Mouse (Mus musculus): ENCODE results near the gene Tmem132b. TPM values are rescaled to one million over a fixed set of nuclear protein-coding genes. Genes with fewer than 3 reads are reported as not detected.
A peak's percentile ranks its signal among the peaks of the same experiment; 100 is the strongest.

Gene Tmem132b
- polyA plus RNA-seq, 1 experiment from 2014 or later, result not detected

DNA sequence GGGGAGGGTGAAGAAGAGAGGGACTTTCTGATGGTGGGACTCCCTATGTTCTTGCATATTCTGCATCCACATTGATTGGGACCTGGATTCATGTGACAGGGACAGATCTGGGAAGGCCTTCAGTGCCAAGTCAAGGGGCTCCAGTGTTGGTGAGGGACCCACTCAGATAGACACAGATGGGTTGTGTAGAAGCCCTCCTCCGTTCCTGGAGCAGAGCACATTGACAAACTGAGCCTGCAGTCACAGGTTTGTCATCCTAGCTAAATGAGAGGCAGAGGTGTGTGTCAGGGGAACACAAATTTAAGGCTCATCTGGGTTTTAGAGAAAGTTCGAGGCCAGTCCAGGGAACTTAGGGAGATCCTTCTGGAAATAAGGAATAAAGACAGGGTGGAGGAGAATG, 51.7 kb downstream of the Tmem132b start:
- no peaks in the 10 kb centered on the region for H3K36me3 ChIP-seq
- no peaks in the 10 kb centered on the region for H3K4me1 ChIP-seq (replicated peaks)
- no peak overlapping the region for H3K27ac ChIP-seq
- ATAC-seq (replicated peaks; ENCODE audit: insufficient number of reproducible peaks, insufficient read depth, low FRiP score, low read depth), result no peak
- H3K9ac ChIP-seq, result no peak overlapping the region
- H3K9me3 ChIP-seq (replicated peaks), result no peaks in the 10 kb centered on the region
- no peak overlapping the region for H3K4me3 ChIP-seq
- H3K4me2 ChIP-seq, result no peak overlapping the region
- H3K27me3 ChIP-seq, result 0 out of 2 replicates have a peak, but pooled peaks cover 4% of the 10 kb centered on the region
- WGBS, result 71% methylated on average over 2 of the region's 2 CpGs

DNA sequence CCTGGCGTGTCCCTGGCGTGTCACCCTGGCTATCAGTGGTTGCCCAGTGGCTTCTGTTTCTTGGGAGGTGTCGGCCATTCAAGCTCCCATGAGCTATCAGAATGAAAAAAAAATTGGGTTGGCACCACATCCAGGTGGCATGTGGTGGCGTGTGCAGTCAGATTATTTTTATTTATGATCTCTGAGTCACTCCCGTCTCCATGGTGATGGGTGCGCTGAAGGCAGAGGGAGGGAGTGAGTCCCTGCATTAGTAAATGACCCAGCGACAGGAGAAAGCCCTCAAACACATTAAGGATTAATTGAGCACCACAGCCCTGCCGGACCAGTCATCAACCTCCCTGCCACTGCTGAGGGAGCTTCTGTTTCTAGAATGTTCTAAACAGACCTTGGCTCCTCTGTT, 52.3 kb downstream of the Tmem132b start:
- Histone ChIP-seq H3K4me3 (no peak overlapping the region), H3K27ac (no peak overlapping the region), H3K4me2 (no peak overlapping the region), H3K9me3 (replicated peaks) (no peaks in the 10 kb centered on the region), H3K9ac (no peak overlapping the region), H3K27me3 (0 out of 2 replicates have a peak, but pooled peaks cover 4% of the 10 kb centered on the region), H3K36me3 (no peaks in the 10 kb centered on the region), H3K4me1 (replicated peaks) (peaks cover 1% of the 10 kb centered on the region; the same call in 1 of the 2 replicates)
- WGBS, result 65% methylated on average over 8 of the region's 8 CpGs
- no peak for ATAC-seq (replicated peaks; ENCODE audit: insufficient number of reproducible peaks, insufficient read depth, low FRiP score, low read depth)

DNA sequence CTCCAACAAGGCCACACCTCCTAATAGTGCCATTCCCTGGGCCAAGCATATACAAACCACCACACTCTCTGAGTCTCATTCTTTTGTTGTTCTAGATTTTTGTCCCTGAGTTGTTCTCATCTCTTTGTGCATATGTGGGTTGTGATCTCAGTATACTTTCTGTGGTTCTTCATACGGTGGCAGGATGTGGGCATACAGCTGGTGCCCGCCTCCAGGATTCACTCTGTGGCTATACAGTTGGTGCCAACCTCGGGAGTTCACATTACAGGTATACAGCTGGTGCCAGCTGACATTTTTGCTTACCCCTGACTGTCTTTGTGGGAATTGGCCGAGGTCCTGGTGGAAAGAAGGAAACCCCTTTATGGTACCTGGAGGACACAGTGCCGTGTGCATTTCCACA, 53.6 kb downstream of the Tmem132b start:
- 76% methylated on average over 5 of the region's 5 CpGs for WGBS

DNA sequence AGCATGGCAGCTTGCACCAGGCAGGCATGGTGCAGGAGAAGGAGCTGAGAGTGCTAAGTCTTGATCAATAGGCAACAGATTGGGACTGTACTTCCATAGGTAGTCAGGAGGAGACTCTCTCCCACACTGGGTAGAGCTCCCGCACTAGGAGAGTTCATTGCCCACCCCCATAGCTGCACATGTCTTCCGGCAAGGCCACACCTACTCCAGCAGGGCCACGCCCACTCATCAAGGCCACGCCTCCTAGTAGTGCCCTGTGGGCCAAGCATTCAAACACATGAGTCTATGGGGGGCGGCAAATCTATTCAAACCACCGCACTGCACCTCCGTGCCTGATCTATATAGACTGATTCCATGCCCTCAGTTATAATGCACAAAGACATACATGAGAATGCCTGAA, 56.6 kb downstream of the Tmem132b start:
- H3K4me1 ChIP-seq (replicated peaks), result peaks cover 5% of the 10 kb centered on the region; the same call in 1 of the 2 replicates
- no peak overlapping the region for H3K27ac ChIP-seq
- H3K9ac ChIP-seq, result no peak overlapping the region
- H3K36me3 ChIP-seq, result no peaks in the 10 kb centered on the region
- WGBS, result 60% methylated on average over 7 of the region's 7 CpGs
- no peak overlapping the region for H3K4me3 ChIP-seq
- H3K27me3 ChIP-seq, result peaks cover 12% of the 10 kb centered on the region
- no peaks in the 10 kb centered on the region for H3K9me3 ChIP-seq (replicated peaks)
- no peak overlapping the region for H3K4me2 ChIP-seq
- no peak for ATAC-seq (replicated peaks; ENCODE audit: insufficient number of reproducible peaks, insufficient read depth, low FRiP score, low read depth)

More for the DNA sequence above, 53.6 kb downstream of the Tmem132b start:
- Histone ChIP-seq H3K9me3 (replicated peaks) (no peaks in the 10 kb centered on the region), H3K36me3 (no peaks in the 10 kb centered on the region), H3K4me2 (no peak overlapping the region), H3K9ac (no peak overlapping the region), H3K4me3 (no peak overlapping the region), H3K27ac (no peak overlapping the region), H3K27me3 (peaks cover 11% of the 10 kb centered on the region), H3K4me1 (replicated peaks) (peaks cover 5% of the 10 kb centered on the region; the same call in 1 of the 2 replicates)
- ATAC-seq (replicated peaks; ENCODE audit: insufficient number of reproducible peaks, insufficient read depth, low FRiP score, low read depth), result no peak

DNA sequence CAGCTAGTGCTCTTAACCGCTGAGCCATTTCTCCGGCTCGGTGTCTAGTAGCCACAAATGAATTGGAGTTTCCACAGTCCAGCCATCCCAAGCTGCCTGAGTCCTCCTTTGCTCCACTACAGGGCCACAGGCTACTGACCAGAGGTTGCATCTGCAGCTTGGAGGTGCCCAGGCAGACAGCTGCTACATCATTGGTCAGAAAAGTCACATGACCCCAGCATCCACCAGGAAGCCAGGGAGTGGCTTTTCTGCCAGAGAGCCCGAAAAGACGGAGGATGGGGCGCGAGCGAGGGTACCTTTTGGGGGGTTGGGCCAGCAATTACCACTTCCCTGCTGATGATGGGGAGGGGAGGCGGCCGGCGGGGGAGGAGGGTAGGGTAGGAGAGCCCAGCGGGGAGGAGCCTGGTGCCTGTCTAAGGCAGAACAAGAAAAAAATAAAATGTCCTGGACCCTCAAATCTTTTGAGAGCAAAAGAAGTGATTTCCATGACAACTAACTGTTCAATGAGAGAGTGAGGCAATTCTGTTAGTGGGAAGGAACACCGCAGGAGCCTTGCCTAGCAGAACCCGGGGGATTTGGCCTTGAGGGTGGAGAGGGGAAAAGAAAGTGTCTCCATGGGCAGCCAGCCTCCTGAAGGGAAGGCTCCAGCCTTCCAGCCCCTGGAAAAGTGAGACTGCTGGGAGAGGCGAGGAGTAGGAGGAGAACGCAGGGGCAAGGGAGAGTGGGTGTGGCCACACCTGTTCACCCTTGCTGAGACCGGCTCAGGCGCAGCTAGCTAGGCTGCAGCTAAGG, 57.5 kb downstream of the Tmem132b start:
- no peak overlapping the region for H3K9ac ChIP-seq
- H3K4me3 ChIP-seq, result peak overlapping the region; percentile 31
- peak overlapping the region; percentile 49 for H3K4me2 ChIP-seq
- no peaks in the 10 kb centered on the region for H3K36me3 ChIP-seq
- WGBS, result 5% methylated on average over 18 of the region's 18 CpGs
- H3K27me3 ChIP-seq, result peaks cover 12% of the 10 kb centered on the region
- H3K27ac ChIP-seq, result no peak overlapping the region
- no peaks in the 10 kb centered on the region for H3K9me3 ChIP-seq (replicated peaks)
- no peak for ATAC-seq (replicated peaks; ENCODE audit: insufficient number of reproducible peaks, insufficient read depth, low FRiP score, low read depth)
- peaks cover 5% of the 10 kb centered on the region; the same call in 1 of the 2 replicates for H3K4me1 ChIP-seq (replicated peaks)

DNA sequence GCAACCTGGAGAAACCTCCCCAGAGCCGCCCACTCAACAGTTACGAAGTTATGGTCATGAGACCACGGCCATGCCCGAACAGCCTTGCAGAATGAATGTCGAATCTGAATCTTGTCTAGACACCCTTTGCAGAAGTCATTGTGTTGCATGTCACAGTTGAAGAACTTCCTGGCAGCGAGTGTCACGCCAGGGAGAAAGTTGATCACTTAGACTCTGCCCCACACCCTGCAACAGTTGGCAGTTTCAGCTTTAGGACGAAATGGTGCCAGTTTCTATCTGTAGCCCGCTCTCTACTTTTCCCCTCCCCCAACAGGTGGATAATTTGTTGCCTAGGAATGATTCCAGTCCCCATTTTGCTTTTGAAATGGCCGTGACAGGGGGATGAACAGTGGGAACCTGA, 66.5 kb downstream of the Tmem132b start:
- ATAC-seq (replicated peaks; ENCODE audit: insufficient number of reproducible peaks, insufficient read depth, low FRiP score, low read depth), result no peak
- Histone ChIP-seq H3K27ac (no peak overlapping the region), H3K36me3 (no peaks in the 10 kb centered on the region), H3K9me3 (replicated peaks) (no peaks in the 10 kb centered on the region), H3K27me3 (no peaks in the 10 kb centered on the region), H3K9ac (no peak overlapping the region), H3K4me2 (no peak overlapping the region), H3K4me3 (no peak overlapping the region), H3K4me1 (replicated peaks) (no peaks in the 10 kb centered on the region)
- WGBS, result 71% methylated on average over 10 of the region's 10 CpGs

DNA sequence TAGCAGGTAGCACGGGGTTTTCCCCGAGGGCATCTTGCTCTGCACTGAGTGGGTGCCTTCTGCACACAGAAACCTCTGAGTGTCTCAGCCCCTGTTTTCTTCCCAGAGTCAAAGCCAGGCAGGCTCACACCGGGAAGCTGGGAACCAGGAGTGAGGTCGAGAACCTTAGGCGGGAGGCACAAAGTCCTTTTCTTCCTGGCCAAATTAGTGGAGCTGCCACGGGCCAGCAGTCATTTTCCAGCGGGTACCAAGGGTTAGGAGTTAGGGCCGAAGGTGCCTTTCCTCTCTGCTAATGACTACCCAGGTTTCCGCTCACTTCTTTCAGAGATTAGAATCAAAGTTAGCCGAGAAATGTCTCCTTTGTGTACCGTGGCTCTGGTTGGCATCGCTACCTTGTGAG, 75.6 kb downstream of the Tmem132b start:
- no peaks in the 10 kb centered on the region for H3K9me3 ChIP-seq (replicated peaks)
- no peak for ATAC-seq (replicated peaks; ENCODE audit: insufficient number of reproducible peaks, insufficient read depth, low FRiP score, low read depth)
- H3K27me3 ChIP-seq, result no peaks in the 10 kb centered on the region
- 75% methylated on average over 12 of the region's 12 CpGs for WGBS
- H3K9ac ChIP-seq, result no peak overlapping the region
- H3K27ac ChIP-seq, result no peak overlapping the region
- H3K4me1 ChIP-seq (replicated peaks), result no peaks in the 10 kb centered on the region
- H3K4me2 ChIP-seq, result no peak overlapping the region
- no peak overlapping the region for H3K4me3 ChIP-seq
- no peaks in the 10 kb centered on the region for H3K36me3 ChIP-seq

DNA sequence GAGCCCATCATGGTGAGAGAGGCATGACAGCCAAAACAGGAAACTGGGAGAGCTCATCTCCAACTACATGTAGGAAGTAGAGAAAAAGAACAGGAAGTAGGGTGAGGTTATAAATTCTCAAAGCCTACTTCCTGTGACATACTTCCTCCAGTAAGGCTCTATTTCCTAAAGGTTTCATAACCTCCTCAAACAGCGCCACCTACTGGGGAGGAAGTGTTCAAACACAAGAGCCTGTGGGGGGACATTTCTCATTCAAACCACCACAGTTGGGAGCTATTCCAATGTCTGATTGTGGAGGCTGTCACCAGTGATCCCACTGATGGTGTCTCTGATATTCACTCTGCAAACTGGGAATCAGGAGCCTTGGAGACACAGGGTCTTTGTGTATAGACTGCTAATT, 78.4 kb downstream of the Tmem132b start:
- H3K9ac ChIP-seq, result no peak overlapping the region
- WGBS, result 59% methylated on average over 1 of the region's 1 CpGs
- no peak for ATAC-seq (replicated peaks; ENCODE audit: insufficient number of reproducible peaks, insufficient read depth, low FRiP score, low read depth)

DNA sequence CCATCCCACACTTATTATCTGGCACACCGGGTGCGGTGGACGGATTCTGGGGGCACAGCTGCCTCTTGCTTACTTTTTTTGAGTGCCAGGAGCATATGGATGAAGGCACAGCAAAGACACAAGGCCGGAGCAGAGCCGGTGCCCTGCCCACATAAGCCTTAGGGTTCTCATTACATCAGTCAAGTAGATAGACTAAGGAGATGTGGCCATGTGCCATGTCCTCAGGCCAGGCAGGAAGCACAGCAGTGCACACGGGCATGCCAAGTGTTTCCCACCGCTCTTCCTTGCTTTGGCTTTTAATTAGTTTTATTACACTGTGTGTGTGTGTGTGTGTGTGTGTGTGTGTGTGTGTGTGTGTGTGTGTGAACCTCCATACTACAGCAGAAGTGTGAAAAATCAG, 80.9 kb downstream of the Tmem132b start:
- Histone ChIP-seq H3K27ac (no peak overlapping the region), H3K4me2 (no peak overlapping the region), H3K27me3 (no peaks in the 10 kb centered on the region), H3K9me3 (replicated peaks) (peaks cover 2% of the 10 kb centered on the region; the same call in 1 of the 2 replicates), H3K36me3 (no peaks in the 10 kb centered on the region), H3K4me1 (replicated peaks) (no peaks in the 10 kb centered on the region), H3K9ac (no peak overlapping the region), H3K4me3 (no peak overlapping the region)
- 90% methylated on average over 7 of the region's 7 CpGs for WGBS
- ATAC-seq (replicated peaks; ENCODE audit: insufficient number of reproducible peaks, insufficient read depth, low FRiP score, low read depth), result no peak

More for the DNA sequence above, 78.4 kb downstream of the Tmem132b start:
- no peak overlapping the region for H3K27ac ChIP-seq
- no peaks in the 10 kb centered on the region for H3K27me3 ChIP-seq
- no peaks in the 10 kb centered on the region for H3K4me1 ChIP-seq (replicated peaks)
- no peaks in the 10 kb centered on the region for H3K9me3 ChIP-seq (replicated peaks)
- no peak overlapping the region for H3K4me2 ChIP-seq
- H3K4me3 ChIP-seq, result no peak overlapping the region
- H3K36me3 ChIP-seq, result no peaks in the 10 kb centered on the region

DNA sequence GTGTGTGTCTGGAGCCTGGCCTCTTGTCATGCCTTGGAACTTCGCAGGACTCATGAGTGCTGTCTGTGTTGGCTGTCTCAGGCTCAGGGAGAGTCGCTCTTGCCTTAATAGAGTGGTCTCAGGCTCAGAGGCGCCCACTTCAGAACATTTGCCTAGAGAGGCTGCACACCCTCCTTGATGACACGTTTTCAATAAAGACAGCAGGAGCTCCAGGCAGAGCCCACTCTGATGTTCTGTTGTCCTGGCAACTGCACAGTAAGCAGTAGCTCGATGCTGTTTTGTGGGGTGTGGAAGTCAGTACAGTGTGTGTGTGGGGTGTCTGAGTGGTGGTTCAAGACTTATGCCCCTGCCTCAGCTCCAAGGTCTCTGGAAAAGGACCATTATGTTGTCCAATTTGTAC, 81.6 kb downstream of the Tmem132b start:
- H3K27ac ChIP-seq, result no peak overlapping the region
- no peaks in the 10 kb centered on the region for H3K4me1 ChIP-seq (replicated peaks)
- peaks cover 3% of the 10 kb centered on the region; the same call in 1 of the 2 replicates for H3K9me3 ChIP-seq (replicated peaks)
- ATAC-seq (replicated peaks; ENCODE audit: insufficient number of reproducible peaks, insufficient read depth, low FRiP score, low read depth), result no peak
- H3K27me3 ChIP-seq, result no peaks in the 10 kb centered on the region
- no peak overlapping the region for H3K4me3 ChIP-seq
- 64% methylated on average over 5 of the region's 5 CpGs for WGBS
- no peak overlapping the region for H3K9ac ChIP-seq
- no peak overlapping the region for H3K4me2 ChIP-seq
- H3K36me3 ChIP-seq, result no peaks in the 10 kb centered on the region

DNA sequence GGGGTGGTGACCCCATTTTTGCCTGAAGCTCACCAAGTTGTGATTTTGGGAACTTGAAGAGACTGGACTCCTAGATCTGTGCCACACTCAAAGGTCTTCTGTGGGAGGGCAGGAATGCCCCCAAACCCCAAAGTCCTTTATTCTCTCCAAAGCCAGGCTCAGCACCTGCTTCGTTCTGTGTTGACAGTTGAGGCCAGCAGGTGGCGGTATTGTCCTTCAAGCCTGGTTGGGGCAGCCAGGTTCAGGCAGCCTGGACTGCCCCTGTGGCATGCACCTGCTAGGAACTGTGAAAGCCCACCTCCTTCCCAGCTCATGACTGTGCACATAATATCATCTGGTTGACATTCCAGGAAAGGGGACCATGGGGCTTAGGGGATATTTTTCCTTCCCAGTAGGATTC, 82.8 kb downstream of the Tmem132b start:
- Histone ChIP-seq H3K27me3 (no peaks in the 10 kb centered on the region), H3K9ac (no peak overlapping the region), H3K27ac (no peak overlapping the region), H3K36me3 (no peaks in the 10 kb centered on the region), H3K4me1 (replicated peaks) (no peaks in the 10 kb centered on the region), H3K4me2 (no peak overlapping the region), H3K9me3 (replicated peaks) (peaks cover 3% of the 10 kb centered on the region; the same call in 1 of the 2 replicates), H3K4me3 (no peak overlapping the region)
- no peak for ATAC-seq (replicated peaks; ENCODE audit: insufficient number of reproducible peaks, insufficient read depth, low FRiP score, low read depth)
- 37% methylated on average over 2 of the region's 2 CpGs for WGBS

DNA sequence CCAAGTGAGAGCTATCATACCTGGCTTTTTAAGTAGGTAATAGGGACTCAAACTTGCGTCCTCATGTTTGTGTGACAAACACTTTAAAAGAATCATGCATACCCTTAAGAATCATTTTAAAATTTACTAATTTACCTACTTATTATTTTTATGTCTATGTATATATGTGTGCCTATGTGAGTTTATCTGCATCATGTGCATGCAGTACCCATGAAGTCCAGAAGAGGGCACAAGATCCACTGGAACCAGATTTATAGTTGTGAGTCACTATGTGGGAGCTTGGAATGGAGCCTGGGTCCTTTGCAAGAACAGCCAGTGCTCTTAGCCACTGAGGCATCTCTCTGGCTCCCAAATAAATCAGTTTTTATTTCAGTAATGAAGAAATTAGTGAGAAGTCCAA, 85.5 kb downstream of the Tmem132b start:
- H3K27ac ChIP-seq, result no peak overlapping the region
- H3K36me3 ChIP-seq, result no peaks in the 10 kb centered on the region
- H3K9ac ChIP-seq, result no peak overlapping the region
- no peaks in the 10 kb centered on the region for H3K4me1 ChIP-seq (replicated peaks)
- no peaks in the 10 kb centered on the region for H3K27me3 ChIP-seq
- no peak overlapping the region for H3K4me2 ChIP-seq
- no peak overlapping the region for H3K4me3 ChIP-seq
- 82% methylated on average over 1 of the region's 1 CpGs for WGBS
- peaks cover 3% of the 10 kb centered on the region; the same call in 1 of the 2 replicates for H3K9me3 ChIP-seq (replicated peaks)
- no peak for ATAC-seq (replicated peaks; ENCODE audit: insufficient number of reproducible peaks, insufficient read depth, low FRiP score, low read depth)
